Mouse (Mus musculus) embryo, embryonic 10.5 days (tissue): Measurements from ENCODE around the gene Hexim1.

Experiments
- DNase-seq: peaks from one replicate; pipeline ENCODE4 v3.0.0-alpha.2; 2015; ENCODE audit warnings: low spot score

Hexim1 gene

DNA sequence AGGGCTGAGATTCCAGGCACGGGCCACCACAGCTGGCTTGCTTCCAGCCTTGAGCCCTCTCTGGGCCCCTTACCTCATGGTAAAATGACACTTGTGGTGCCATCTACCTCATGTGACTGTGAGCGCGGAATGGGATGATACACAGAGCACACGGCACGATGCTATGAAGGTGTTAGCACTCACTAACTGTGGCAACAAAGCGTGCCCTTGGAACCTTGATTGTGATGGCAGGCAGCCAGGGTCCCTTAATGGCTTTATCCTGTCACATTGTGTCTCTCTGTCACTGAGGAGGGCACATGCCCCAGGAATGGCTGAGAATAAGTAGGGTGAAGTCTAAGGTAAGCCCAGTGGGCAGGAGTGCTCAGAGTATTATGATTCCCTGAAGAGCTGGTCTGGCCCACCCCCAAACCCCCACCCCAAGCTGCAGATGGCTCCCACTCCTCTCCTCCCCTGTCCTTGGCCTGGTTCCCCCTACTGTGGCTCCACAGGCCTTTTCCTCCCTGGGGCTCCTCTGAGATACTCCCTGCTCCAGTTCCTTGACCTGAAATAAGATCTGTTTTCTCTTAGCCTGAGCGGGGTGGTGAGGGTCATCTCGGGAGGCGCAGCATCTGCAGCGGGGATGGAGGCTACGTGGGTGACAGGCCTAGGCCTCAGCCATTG, 17.4 kb upstream of the Hexim1 start:
- no peak for DNase-seq

DNA sequence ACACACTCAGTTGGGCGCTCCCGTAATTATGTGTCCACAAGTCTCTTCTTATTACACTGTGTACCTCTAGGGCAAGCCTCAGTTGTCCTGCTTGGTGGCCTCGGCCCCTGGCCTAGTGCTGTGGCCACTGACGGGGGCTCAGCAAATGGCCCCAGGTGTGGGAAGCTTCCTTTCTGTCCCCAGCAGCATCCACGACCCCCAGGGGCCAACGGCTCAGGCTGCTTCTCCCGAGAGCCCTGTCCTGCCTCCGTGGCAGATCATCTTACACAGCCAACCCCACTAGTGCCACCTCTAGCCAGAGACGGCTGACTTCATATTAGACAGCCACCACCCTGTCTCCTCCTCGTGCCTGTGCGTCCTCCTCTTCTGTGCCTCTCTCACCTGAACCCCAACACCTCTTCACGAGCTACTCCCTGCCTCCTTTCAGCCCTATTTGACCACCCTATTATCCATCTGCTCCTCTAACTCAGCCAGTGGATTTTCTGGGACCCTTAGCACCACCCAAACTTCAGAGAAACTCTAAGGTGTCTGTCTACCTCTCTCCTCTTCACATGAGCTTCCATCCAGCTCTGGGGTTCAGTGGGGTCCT, 16.6 kb upstream of the Hexim1 start:
- DNase-seq, result no peak

DNA sequence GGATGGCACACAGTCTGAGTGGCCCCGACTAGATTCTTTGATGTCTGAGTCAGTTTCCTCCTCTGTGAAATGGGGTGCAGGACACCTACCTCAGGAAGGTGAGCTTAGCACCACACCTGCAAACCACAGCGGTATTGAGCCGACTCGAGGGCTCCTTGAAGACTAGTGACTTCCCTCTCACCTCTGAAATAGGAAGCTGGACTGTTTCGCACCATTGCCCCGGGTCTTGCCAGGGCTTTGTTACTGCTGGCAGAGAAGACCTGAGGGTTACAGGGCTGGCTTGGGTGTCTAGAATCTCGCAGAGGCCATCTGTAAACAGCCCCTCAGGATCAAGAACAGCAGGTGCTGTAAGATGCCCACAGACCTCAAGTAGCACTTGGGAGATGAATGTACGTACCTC, 15.7 kb upstream of the Hexim1 start:
- no peak for DNase-seq

DNA sequence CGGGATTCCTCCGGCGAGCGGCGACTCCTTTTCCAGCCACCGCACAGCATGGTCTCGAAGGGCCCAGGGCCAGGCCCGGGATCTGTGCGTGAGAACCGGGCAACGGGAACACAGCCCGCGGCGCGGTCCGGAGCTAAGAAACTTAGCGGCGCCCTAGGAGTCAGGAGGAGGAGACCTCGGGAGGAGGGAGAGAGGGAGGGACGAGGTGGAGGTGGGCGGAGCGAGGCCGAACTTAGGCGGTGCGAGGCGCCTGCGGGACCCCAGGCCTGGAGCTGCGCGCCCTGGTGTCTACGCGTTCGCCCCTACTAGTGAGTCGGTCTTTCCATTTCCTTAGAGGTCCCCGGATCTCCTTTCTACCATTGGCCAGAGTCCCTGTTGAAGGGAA, 14.6 kb upstream of the Hexim1 start, which contains the start of the genes Plcd3 and Acbd4:
Gene Plcd3, minus strand, starts transcription at position 178 of the 385 bp plus-strand sequence.
Gene Acbd4, plus strand, starts transcription at position 202 of the 385 bp plus-strand sequence.
- peak; percentile 83 for DNase-seq

DNA sequence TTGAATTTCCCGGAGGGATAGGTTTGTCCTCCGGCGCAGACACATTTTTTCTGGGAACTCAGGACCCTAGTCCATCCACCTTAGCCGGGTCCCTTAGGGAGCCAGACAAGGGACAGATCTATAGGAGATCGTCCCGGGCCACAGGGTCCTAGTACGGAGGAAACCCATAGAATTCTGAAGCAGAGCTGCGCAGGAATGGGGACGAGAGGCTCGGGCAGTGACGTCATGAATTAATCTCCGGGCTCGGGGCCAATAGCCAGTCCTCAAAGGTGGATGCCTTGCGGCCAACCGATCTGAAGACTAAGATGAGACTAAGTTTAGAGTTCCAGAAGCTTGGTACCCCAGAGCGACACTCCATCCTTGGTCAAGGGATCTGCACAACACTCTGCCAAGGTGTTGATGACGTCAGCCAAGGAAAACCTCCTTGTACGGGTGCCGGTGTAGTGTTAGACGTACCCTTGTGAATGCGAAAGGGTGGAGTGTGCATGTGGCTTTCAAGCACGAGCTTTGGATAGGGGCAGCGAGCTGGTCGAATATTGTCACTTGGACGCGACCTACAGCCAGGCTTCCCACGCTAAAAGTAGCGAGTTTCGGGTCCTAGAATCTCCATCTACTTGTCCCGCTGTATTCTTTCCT, 14.0 kb upstream of the Hexim1 start:
- DNase-seq, result peak; percentile 68

DNA sequence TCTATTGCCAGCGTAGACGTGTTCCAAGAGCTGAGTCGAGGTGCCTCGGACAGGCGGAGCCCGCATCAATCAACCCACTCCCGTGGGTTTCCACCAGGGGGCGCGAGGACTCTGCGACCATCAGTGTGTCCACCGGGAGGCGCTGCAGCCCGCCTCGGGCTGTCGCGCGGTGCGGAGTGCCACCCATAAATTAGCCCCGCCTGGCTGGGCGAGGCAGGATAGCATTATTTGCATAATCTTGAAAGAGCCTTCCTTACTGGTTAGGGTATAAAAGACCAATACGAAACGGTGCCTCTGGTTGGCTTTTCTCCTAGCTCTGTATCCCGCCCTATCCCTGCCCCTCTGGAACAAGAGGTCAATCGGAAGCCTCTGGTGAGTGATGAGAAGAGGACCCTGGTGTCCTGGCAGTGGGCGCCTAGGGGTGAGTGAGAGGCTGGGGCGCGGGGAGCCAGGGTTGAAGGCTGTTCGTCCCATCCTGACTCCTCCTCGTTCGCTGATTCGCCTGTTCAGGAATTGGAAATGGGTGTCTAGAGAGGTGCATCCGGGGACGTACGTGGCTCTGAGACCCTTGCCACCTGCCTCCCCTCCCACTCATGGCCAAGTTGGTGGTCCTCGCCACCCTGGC, 13.2 kb upstream of the Hexim1 start:
- peak; percentile 96 for DNase-seq

DNA sequence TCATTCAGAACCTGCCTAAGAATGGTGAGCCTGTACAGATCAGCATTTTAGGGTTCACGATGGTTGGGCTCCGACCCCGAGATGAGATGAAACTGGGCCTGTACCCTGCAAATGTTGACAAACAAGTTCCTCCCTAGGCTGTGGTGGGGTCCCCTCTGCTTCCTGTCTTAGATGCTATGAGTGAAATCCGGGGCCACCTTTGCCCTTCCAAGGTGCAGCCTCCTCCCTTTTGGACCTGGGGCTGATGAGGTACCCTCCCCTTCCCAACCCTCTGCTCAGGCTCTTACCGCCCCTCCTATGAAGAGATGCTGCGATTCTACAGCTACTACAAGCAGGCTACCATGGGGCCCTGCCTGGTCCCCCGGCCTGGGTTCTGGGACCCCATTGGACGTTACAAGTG, 12.4 kb upstream of the Hexim1 start:
- DNase-seq, result no peak

DNA sequence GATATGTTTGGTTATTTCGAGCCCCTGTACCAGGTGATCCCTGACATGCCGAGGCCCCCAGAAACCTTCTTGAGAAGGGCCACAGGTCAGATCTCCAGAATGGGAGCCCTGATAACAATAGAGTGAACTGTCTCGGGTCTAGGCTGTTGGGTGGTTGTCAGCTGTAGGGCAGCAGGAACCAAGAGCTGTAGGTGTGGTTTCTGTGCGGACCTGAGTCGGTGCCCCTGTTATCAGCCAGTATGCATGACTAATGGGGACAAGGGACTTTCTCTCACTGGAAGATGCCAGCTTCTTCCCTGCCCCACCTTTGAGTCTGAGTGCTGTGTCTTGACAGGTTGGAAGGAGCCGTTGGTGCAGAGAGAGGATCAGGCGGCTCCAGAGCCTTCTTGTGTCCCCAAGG, 11.6 kb upstream of the Hexim1 start:
- no peak for DNase-seq

DNA sequence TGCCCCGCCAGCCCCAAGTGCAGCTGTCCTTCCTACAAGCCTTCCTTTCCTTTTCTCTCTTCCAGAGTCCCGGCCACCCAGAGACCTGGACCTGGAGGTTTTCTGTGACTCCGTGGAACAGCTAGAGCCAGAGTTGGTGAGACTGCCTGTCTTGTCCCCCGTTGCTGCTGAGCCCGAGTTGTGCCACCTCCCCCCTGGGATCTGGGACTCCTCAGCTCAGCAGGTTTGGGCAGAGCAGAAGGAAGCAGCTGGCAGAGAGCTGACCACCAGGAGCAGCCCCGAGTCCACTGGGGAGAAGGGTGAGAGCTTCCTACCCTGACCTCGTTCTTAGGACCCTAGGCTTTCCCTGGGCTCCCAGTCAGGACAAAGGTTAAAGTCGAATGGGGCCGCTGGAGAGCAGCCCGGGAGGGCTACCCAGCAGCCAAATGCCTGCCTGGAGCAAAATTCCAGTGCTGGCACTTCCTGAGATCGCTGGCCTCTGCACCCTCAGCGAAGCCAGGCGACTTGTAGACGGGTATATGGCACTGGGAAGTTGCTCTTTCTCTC, 10.8 kb upstream of the Hexim1 start:
- DNase-seq, result no peak

DNA sequence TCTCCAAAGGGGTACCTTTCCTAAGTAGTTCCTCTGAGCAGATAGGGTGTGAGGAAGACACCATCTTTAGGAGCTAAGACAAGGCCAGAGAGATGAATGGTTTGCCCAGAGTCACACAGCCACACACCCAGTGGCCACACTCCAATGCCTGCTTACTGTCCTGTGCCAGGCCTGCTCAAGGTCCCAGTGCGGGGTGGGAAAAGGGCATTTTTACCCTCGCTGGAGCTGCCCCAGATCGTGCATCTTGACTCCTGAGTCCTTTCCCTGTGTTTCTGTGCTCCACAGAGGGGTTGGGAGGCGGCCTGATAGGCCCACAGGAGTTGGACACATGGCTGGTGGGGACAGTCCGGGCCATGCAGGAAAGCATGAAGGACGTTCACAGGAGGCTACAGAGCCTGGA, 10.2 kb upstream of the Hexim1 start:
- DNase-seq, result no peak

DNA sequence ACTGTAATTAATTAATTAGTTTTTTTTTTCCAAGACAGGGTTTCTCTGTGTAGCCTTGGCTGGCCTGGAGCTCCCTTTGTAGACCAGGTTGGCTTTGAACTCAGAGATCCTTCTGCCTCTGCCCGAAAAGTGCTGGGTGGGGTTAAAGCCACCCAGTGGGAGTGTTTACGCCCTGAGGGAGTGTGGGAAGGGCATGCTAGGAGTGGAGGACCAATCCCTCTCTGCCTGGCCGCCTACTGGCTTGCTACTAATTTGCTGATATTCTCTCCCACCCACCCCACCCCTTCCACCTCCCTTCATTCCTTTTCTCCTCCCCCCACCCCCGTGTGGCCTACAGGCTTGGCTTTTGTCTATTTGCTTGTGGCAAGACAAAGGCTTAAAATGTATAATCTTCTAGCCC, 9.6 kb upstream of the Hexim1 start:
- DNase-seq, result no peak

DNA sequence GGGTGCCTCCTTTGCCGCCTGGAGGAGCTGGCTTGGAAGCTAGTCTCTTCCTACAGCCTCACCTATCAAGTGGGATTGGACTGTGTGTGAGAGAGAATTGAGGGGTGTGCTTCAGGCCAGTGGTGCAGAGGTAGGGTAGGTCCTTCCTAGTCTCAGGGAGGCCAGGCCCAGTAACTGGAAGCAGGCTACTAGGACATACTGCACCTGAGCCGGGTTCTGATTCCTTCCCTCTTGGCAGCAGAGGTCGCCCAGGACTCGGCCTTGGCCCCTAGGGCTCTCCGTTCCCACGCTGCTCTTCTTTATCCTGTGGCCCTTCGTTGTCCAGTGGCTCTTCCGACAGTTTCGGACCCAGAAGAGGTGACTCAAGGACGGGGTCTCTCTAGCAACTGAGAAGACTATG, 4.7 kb upstream of the Hexim1 start:
- DNase-seq, result no peak

DNA sequence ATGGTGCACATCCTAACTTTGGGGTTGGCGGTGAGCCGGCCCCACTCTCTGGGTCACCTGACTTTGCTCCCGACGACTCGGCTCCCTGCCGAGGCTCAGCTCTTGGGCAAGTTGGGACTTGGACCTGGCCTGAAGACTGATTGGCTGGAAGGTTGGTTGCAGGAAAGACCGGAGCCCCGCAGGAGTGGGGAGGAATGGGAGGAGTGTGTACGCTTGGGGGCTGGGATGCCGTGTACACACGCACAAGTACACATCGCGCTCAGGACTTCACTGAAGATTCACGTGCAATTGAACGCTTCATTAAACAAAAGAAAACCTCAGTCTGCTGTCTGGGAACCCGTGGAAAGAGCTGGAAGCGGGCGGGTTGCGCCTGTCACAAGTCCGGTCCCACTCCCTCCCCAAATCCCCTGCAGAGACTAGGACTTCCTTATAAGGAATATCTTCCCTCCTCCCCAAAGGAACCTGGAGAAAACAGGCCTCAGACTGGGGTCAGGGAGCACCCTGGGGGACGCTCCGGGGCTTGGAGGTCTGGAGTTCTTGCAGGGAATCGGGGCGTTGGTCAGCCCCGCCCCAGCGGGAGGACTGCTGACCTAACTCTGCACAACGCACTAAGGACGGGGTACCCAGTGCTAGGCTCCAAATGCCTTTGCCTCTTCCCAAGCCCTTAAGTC, 4.0 kb upstream of the Hexim1 start:
- DNase-seq, result peak; percentile 63

DNA sequence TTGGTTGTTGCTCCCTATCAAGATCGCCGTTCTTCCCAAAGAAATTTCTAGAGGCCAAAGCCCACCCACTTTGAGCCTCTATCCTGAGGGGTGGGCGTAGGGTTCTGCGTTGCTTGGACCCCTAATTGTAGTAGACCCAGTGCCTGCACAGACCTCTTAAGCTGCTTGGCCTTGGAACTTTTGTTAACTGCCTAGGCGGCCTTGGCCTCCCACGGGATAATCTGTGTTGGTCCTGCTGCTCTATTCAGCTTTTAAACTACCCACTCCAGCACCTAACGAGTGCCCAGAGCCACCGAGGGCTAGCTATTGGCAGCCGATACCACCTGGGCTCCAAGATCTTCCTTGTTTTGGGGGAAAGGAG, 3.5 kb upstream of the Hexim1 start:
- no peak for DNase-seq

DNA sequence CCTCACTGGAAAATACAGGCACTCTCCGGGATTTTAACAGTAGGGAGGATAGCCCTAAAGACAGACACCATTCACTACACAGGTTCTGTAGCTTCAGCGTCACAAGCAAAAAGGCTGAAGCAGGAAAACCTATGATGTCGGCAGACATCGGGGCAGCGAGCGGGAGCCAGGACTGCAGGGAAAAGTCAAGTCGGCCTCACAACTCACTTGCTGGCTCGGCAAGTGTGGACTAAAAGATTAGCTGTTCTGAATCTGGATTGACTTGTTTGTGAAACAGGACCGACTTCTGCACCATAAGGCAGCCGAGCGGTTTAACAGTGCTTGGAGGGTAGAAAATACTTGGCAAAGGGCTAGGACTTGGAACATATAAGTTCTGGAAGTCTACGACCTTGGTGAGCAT, 3.0 kb upstream of the Hexim1 start:
- no peak for DNase-seq

DNA sequence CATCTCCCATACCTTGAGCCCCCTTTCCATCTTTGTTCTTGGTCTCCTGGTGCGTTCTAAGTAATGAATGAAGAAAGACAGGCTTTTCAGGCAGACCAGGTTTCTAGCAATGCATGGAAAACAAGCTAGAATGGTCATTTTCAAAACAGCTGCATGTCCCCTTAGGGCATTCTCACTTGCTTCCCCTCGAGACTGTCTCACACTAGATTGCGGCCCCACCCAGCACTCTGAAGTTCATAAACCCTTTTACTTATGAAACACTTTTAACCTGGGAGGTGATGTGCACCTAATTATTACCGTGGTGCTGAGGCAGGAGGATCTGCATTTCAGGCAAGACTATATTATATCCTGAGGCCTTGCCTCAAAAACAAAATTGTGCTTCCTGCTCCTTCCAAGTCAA, 2.3 kb upstream of the Hexim1 start:
- no peak for DNase-seq

DNA sequence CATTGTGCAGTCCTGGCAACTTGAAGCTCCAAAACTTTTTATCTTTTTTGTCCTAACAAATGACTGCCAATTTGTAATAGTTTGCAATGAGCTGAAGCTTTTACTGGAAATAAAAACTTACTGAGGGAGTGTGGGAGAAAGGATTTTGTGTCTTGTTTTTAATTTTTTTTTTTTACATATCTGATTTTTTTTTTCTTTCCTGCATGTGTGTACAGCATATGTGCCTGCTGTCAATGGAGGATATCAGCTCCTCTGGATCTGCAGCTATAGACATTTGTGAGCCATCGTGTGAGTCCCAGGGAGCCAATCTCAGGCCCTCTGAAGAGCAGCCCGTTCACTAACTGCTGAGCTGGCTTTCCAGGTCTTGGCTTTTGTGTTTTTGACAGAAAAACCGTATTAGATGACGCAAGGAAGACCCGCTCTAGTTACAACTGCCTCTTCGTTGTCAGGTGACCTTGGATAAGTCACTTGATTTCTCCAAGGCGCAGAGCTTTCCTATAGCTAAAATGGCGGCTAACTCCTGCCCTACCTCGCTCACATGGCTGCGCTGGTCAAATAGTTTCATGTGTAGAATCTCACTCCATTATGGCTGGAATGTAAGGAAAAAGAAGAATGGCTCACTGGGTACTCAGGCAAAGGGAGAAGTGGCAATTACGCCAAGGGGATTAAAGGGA, 1.6 kb upstream of the Hexim1 start:
- no peak for DNase-seq

DNA sequence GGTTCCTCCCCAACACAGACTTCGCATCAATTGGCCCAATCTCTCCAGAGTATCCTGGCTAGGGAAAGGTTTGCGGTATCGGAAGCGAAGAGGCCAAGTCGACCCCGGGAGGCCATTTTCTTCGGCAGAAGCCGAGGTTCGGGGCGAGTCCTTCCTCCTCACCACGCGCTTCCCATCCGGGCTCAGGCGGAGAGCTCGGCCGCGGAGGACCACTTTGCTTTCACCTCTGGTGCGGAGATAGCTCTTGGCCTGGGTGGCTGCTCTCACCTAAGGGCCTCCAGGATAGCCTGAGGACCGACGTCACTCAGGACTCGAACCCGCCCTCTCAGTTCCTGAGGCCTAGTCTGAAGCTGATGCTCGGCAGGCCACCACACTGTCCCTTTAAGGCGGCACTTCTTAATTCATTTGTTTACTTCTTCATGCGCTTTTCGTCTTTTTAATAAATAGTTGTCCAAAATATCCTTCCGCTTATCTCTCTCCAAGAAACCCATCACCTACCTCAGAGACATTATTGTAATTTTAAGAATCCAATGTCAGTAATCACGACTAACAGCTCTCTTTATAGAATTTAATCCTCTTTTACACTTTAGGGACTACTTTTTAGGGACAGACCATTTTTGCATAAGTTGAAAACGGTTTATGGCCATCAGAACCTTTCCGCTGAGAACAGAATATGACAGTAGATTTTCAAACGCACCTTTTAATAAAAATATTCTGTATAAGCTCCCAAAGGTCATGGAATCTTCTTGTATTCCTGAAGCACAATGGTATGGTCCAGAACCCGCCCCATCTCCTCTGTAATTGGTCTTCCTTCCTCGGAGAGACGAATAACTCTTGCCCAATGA, 646 bp upstream of the Hexim1 start:
- DNase-seq, result peak; percentile 90

DNA sequence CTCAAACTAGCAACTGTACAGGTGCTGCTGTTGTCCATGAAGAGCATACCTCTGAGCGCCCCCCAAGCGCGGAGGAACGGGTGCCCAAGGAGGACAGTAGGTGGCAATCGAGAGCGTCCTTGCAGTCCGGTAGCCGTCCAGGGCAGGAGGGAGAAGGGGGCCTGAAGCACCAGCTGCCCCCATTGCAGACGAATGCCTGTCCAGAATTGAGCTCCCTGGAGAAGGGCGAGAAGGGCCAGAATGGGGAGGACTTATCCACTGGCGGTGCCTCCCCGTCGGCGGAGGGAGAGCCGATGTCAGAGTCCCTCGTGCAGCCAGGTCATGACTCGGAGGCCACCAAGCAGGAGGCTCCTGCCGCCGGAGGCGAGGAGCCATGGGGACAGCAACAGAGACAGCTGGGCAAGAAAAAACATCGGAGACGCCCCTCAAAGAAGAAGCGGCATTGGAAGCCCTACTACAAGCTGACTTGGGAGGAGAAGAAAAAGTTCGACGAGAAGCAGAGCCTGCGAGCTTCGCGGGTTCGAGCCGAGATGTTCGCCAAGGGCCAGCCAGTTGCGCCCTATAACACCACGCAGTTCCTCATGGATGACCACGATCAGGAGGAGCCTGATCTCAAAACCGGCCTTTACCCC, 1.0 kb downstream of the Hexim1 start:
- DNase-seq, result peak; percentile 82

DNA sequence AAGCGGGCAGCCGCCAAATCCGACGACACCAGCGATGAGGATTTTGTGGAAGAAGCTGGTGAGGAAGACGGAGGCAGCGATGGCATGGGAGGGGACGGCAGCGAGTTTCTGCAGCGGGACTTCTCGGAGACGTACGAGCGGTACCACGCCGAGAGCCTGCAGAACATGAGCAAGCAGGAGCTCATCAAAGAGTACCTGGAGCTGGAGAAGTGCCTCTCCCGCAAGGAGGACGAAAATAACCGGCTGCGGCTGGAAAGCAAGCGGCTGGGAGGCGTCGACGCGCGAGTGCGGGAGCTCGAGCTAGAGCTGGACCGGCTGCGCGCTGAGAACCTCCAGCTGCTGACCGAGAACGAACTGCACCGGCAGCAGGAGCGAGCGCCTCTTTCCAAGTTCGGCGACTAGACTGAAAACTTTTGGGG, 1.6 kb downstream of the Hexim1 start:
- peak; percentile 69 for DNase-seq
